Mouse (Mus musculus): ENCODE measurements at regions not wholly inside any gene's neighbourhood (a gene's known extent, or its start where the extent isn't known, plus 50 kb on each side); places are given as distances from the start of the nearest gene placed in this dataset.

DNA sequence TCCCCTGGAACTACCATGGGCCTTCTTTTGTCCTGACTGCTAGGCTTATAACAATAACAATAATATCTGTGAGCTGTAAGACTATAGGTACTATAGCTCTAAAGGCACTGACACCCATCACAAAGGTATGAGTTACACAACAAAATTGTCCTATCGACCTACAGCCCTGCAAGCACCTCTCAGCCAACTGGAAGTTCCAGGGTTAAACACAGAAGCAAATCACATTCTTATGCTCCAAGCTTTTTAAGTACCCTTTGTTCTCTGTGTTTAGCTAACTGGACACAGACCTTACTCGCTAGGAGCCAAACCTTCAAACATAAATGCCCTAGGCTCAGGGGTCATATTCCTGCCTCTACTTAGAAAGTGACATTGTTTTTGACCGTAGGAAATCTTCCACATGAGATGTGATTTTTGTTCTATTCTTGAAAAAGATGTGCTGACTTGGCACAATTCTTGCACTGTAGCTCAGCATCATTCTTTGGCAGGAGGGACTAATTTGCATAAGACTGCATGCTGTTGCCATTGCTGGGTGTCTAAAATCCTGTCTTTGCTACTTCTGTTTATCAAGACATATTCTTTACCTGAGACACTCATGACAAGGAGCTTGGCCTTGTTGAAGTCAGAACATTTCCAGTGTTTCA lies 66.8 kb upstream of the Tbl1x start:
- ATAC-seq: no peak

DNA sequence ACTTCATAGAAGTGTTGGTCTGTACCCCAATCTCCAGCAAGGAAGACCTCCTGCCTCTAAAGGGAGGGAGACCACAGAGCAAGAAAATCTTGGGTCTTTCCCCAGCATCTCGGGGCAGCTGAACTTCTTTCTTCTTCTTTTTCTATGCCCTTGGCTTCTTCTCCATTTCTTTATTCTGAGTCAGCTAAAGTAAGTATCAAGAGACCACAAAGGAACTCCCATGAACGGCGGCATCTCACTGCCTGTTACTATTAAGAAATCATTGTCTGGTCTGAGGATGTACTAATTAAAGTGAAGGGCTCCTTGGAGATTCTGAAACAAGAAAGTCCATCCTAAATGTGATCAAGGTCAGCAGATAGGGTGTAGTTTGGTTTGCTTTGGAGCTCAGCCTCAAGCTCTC lies 64.1 kb upstream of the Tbl1x start:
- no peak for ATAC-seq

DNA sequence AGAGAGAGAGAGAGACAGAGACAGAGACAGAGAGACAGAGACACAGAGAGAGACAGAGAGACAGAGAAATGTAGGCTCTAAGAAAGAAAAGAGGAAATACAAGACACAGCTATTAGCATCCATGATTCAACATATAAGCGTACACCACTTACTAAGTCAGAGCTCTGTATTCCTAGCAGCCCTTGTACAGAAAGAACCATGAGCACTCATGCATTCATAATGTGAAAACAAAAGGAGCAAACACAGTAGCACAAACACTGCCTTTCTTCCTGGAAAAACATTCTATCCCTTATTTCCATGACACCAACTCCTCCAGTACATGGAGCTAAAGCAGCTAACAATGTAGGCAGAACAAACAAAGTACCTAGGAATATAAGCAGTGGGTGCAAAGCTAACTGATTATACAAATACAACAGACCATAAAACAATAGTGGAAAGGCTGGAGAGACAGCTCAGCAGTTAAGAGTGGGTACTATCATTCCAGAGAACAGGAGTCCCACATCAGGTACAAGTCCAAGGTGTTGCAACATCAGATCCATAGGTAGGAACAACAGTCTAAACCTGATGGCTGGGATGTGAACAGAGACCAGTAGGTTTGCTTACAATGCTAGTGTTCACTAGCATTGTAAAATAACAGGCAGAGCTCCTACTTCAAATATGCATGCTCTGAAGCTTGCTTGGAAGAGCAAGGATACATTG lies 58.7 kb upstream of the Tbl1x start:
- no peak for ATAC-seq
